8 mouse cellular contexts compared by ENCODE assay signal in the genomic region with DNA sequence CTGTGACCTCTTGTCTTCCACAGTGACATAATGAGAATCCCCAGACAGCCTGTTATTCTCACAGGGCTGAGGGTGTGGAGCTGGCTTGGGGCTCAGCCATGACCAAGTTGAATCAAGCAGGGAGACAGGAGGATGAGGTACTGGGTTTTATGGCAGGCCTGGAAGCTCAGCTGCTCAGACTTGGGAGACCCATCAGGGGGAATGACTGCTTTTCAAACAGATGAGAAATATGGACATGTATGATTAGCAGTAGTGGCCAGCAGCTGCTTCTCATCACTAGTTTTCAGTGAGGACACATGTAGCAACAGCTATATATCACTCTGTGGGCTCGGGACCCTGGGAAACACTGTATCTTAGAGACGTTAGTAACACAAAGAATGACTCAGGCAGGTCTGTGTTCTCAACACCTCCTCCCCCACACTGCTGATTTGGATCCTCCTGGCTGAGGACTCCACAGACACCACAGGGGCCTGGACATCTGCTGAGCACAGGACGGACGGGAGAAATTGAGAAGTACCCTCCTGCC.
DNase-seq lines count a peak whose midpoint lies in the region; ATAC-seq lines count a peak whose summit lies in the region.

No protein-coding gene starts in this region.

- H3K9ac ChIP-seq in hindbrain, embryonic 16.5 days (ENCODE audit: low read depth, low read length) = no peak overlapping the region

- DNase-seq in cerebellum, adult 18-20 months = peak; percentile 6
- peak; percentile 14 to 20 for DNase-seq in urinary bladder, postnatal 36 days (ENCODE audit: low spot score in 2 of 2)
- DNase-seq in urinary bladder, postnatal 10 days (ENCODE audit: low spot score) = no peak
- DNase-seq in layer of hippocampus, adult 8-10 months (ENCODE audit: low spot score in 2 of 2) = peak; percentile 23 to 39
- DNase-seq in mesoderm, embryonic 11.5 days (ENCODE audit: low read depth, low spot score) = peak; percentile 62
- no peak for DNase-seq in spleen, postnatal 10 days (ENCODE audit: low spot score in 2 of 2)

- no peaks in the 10 kb centered on the region for H3K36me3 ChIP-seq in hindbrain, embryonic 16.5 days (ENCODE audit: control insufficient read depth, insufficient read depth, low read length)

- H3K27ac ChIP-seq in hindbrain, embryonic 16.5 days (ENCODE audit: low read depth, low read length) = no peak overlapping the region

- H3K27me3 ChIP-seq in hindbrain, embryonic 16.5 days (replicated peaks; ENCODE audit: control insufficient read depth, insufficient read depth, low read length) = no peaks in the 10 kb centered on the region

- H3K4me2 ChIP-seq in hindbrain, embryonic 16.5 days (ENCODE audit: low read length) = no peak overlapping the region

- no peaks in the 10 kb centered on the region for H3K4me1 ChIP-seq in hindbrain, embryonic 16.5 days (ENCODE audit: control insufficient read depth, insufficient read depth, low read depth, low read length)

- ATAC-seq in cerebellum, adult (ENCODE audit: insufficient number of reproducible peaks, low FRiP score, low TSS enrichment) = no peak
- ATAC-seq in hindbrain, embryonic 16.5 days = no peak

- H3K9me3 ChIP-seq in hindbrain, embryonic 16.5 days (ENCODE audit: control insufficient read depth, low read length) = peaks cover 2% of the 10 kb centered on the region; the same call in 1 of the 2 replicates

- 57% methylated on average over 4 of the region's 4 CpGs for WGBS in hindbrain, embryonic 16.5 days

- no peak overlapping the region for H3K4me3 ChIP-seq in hindbrain, embryonic 16.5 days (ENCODE audit: low read length)

Comparison
In these comparisons a context has a peak if more than half of its experiments do, and no peak if none do; other contexts are left out.
1. DNase-seq: peak in cerebellum, adult 18-20 months (2 of 2), urinary bladder, postnatal 36 days (2 of 2), layer of hippocampus, adult 8-10 months (2 of 2) and mesoderm, embryonic 11.5 days (single experiment); none in urinary bladder, postnatal 10 days (single experiment) and spleen, postnatal 10 days (0 of 2).